Mouse (Mus musculus) thymus, postnatal 4 days (tissue): ENCODE results near the gene Gm14295.
"Not testable (repeated sequence)": the region's sequence is repeated elsewhere in the genome, so short reads cannot be mapped to it uniquely, and the experiment has no call there.

ENCODE experiments used
- DNase-seq: peaks from one replicate; pipeline ENCODE4 v3.0.0; 2021

Gene Gm14295

GRCm38 (mm10) chr2:176798312-176798711, at the start of gene Gm14295:
TSS of gene Gm14295 (plus strand) at chr2:176798612.
- DNase-seq = not testable (repeated sequence)

- not testable (repeated sequence) for DNase-seq
Observed at GRCm38 (mm10) chr2:176798785-176799184, 373 bp downstream of the Gm14295 start.

- DNase-seq = not testable (repeated sequence)
Observed at GRCm38 (mm10) chr2:176830840-176831239, 32.4 kb downstream of the Gm14295 start, which contains the start of gene Gm14408. TSS of gene Gm14408 (plus strand) at chr2:176831140.
